Comparison of ENCODE assay signal across 19 mouse cellular contexts in genomic region chr3:79244347-79244746, GRCm38 (mm10). TPM values are rescaled to one million over a fixed set of nuclear protein-coding genes. Genes with fewer than 3 reads are reported as not detected.
DNase-seq lines count a peak whose midpoint lies in the region; ATAC-seq lines count a peak whose summit lies in the region.
"Had no signal": no experiment of that assay in that cellular context is flagged by ENCODE, and none has a peak within 500 bp of the region (broad histone marks: within the 10 kb centered on the region; RNA-seq: fewer than 3 reads in every experiment).

No protein-coding gene starts in this region.

- ATAC-seq in hindbrain, embryonic 13.5 days (ENCODE audit: low FRiP score) = no peak
- ATAC-seq: activated CD4-positive, CD25-positive, alpha-beta regulatory T cell, adult 4 months; forebrain, embryonic 16.5 days; intestine, embryonic 16.5 days; midbrain, embryonic 15.5 days had no signal

- no peak overlapping the region for H3K4me2 ChIP-seq in hindbrain, embryonic 13.5 days
- H3K4me2 ChIP-seq: hindbrain, embryonic 15.5 days; midbrain, embryonic 15.5 days had no signal

- no peaks in the 10 kb centered on the region for H3K36me3 ChIP-seq in hindbrain, embryonic 13.5 days
- H3K36me3 ChIP-seq: hindbrain, embryonic 15.5 days; midbrain, embryonic 15.5 days had no signal

- 84% methylated on average over 9 of the region's 9 CpGs for WGBS in hindbrain, embryonic 13.5 days

- peak overlapping the region; percentile 59 for H3K27ac ChIP-seq in brown adipose tissue, adult 24 weeks (replicated peaks; ENCODE audit: low read depth, low read length)
- no peak overlapping the region for H3K27ac ChIP-seq in hindbrain, embryonic 13.5 days
- H3K27ac ChIP-seq: hindbrain, embryonic 15.5 days; midbrain, embryonic 15.5 days had no signal

- H3K4me1 ChIP-seq in brown adipose tissue, adult 24 weeks (ENCODE audit: control insufficient read depth, insufficient read depth, insufficient read length, low read length) = peaks cover 43% of the 10 kb centered on the region
- H3K4me1 ChIP-seq in hindbrain, embryonic 13.5 days (replicated peaks) = peaks cover 21% of the 10 kb centered on the region
- H3K4me1 ChIP-seq: midbrain, embryonic 15.5 days had no signal

- no peaks in the 10 kb centered on the region for H3K9me3 ChIP-seq in hindbrain, embryonic 13.5 days
- H3K9me3 ChIP-seq: hindbrain, embryonic 15.5 days; megakaryocyte, embryonic 14.5 days; midbrain, embryonic 15.5 days had no signal

- peak; percentile 48 to 55 for DNase-seq in heart, adult 18-20 months
- no peak for DNase-seq in heart, postnatal 25 days (ENCODE audit: low spot score)
- peak; percentile 23 for DNase-seq in kidney, postnatal 10 days
- no peak for DNase-seq in kidney, postnatal 14 days
- DNase-seq in NIH3T3 (ENCODE audit: low read depth) = peak; percentile 73
- no peak for DNase-seq in natural killer cell, adult 2 months (ENCODE audit: low spot score in 2 of 2)
- DNase-seq: cerebellum, adult 11-12 months; kidney, postnatal 36 days; lung, postnatal 14 days; thymus, postnatal 36 days had no signal

- intact Hi-C loops in heart, postnatal 25 days (cut with DNase I) = no loop called here

- no peak overlapping the region for H3K9ac ChIP-seq in hindbrain, embryonic 13.5 days
- H3K9ac ChIP-seq: hindbrain, embryonic 15.5 days; midbrain, embryonic 15.5 days had no signal

- H3K4me3 ChIP-seq in brown adipose tissue, adult 24 weeks (ENCODE audit: insufficient read depth, low read depth, low read length) = 0 out of 2 replicates have a peak overlapping the region, but pooled peaks have one; percentile 1
- H3K4me3 ChIP-seq in hindbrain, embryonic 13.5 days = no peak overlapping the region
- H3K4me3 ChIP-seq: erythroblast, embryonic 14.5 days; hindbrain, embryonic 15.5 days; megakaryocyte, embryonic 14.5 days; midbrain, embryonic 15.5 days had no signal

- no peaks in the 10 kb centered on the region for H3K27me3 ChIP-seq in hindbrain, embryonic 13.5 days
- H3K27me3 ChIP-seq: hindbrain, embryonic 15.5 days; megakaryocyte, embryonic 14.5 days; midbrain, embryonic 15.5 days had no signal

RNA-seq across cellular contexts. Expression of gene Rapgef2, which starts 42.0 kb away (rescaled TPM):
- total RNA-seq in heart, adult 18-20 months (2021) = 10 to 100 TPM; 34.3 to 34.5 TPM
- 10 to 100 TPM; 25.7 to 36.5 TPM for total RNA-seq in heart, postnatal 25 days (2021)
- polyA plus RNA-seq in brown adipose tissue, adult 24 weeks (2012; ENCODE audit: insufficient read depth, insufficient read length, missing spikeins) = 6.6 and 8.9 TPM in 2 replicates
- polyA plus RNA-seq in hindbrain, embryonic 13.5 days (2015; fragmentation: Nextera tagmentation; extraction: Ambion mirVana) = 8.3 and 9.5 TPM in 2 replicates

Comparison
In these comparisons a context has a peak if more than half of its experiments do, and no peak if none do; other contexts are left out.
1. DNase-seq: peak in heart, adult 18-20 months (2 of 2), kidney, postnatal 10 days (single experiment) and NIH3T3 (single experiment); none in heart, postnatal 25 days (single experiment), kidney, postnatal 14 days (single experiment) and natural killer cell, adult 2 months (0 of 2).